Mouse (Mus musculus): ENCODE measurements around the gene Gm20431. TPM values are rescaled to one million over a fixed set of nuclear protein-coding genes. Genes with fewer than 3 reads are reported as not detected.
"Not testable (repeated sequence)": the region's sequence is repeated elsewhere in the genome, so short reads cannot be mapped to it uniquely, and the experiment has no call there.

Gene Gm20431
- polyA plus RNA-seq, 1 experiment from 2014 or later, result 6.1 TPM

DNA sequence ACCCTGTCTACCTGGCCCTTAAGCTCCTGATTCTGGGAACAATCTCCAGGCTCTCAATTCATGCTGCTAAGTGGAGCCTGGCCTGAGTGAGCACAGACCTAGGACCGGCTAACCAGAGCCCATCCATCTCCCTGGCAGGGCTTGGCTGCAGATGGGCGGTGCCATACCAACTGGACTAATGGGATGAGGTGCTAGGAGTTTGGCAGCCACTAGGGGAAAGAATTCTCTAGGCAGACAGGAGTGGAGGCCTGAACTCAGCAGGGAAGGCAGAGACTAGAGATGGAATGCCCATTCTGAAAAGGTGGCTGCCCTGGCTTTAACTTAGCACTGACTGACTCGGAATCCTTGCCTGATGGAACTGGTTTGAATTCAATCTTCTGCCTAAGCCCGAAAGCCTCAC is 14.9 kb downstream of the Gm20431 start:
- H3K9me3 ChIP-seq (ENCODE audit: control insufficient read depth, low read length), result no peaks in the 10 kb centered on the region
- 68% methylated on average over 4 of the region's 4 CpGs for WGBS
- H3K4me1 ChIP-seq (ENCODE audit: control insufficient read depth, insufficient read depth, low read length), result no peaks in the 10 kb centered on the region
- no peak overlapping the region for H3K27ac ChIP-seq (ENCODE audit: low read depth, low read length)
- ATAC-seq (ENCODE audit: low FRiP score, low TSS enrichment), result no peak
- no peaks in the 10 kb centered on the region for H3K27me3 ChIP-seq (ENCODE audit: control insufficient read depth, insufficient read depth, low read length)
- no peak overlapping the region for H3K4me3 ChIP-seq (ENCODE audit: low read length)
- H3K9ac ChIP-seq (ENCODE audit: low read depth, low read length), result no peak overlapping the region
- H3K4me2 ChIP-seq (replicated peaks; ENCODE audit: low read depth, low read length), result no peak overlapping the region
- H3K36me3 ChIP-seq (ENCODE audit: control insufficient read depth, insufficient read depth, low read length), result peaks cover 39% of the 10 kb centered on the region

DNA sequence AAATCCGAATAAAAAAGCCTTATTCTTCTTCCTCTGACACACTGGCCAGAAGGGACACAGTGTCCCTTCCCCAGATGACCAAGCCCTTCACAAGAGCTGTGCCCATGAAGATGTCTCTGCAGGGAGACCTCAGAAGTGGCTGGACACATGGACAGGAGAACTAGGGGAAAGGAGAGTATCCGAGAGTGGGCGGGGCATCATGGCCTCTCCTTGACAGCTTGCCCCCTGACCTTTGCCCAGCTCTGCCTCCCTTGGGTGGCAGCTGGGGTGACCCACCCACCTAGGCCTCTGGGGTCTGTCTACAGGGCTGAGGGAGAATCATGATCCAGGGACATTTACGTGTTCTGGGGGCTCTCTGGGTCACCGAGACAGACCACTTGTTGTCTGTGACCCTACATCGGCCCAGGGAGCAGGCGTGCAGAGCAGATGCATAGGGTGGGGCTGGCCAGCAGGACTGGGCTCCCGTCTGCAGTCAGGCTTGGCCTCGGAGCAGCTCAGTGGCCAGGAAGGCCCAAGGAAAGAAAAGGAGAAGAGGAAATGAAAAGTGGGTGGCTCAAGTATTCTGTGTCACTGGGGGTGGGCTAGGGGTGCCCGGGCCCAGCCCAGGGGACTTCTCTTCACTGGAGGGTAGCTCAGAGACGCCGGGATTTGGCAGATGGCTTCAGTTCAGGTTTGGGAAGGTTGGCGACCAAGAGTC is 17.8 kb downstream of the Gm20431 start:
- not testable (repeated sequence) for H3K4me3 ChIP-seq (ENCODE audit: low read length); H3K27me3 ChIP-seq (ENCODE audit: control insufficient read depth, insufficient read depth, low read length); H3K4me2 ChIP-seq (replicated peaks; ENCODE audit: low read depth, low read length); H3K27ac ChIP-seq (ENCODE audit: low read depth, low read length); H3K9me3 ChIP-seq (ENCODE audit: control insufficient read depth, low read length); ATAC-seq (ENCODE audit: low FRiP score, low TSS enrichment); H3K9ac ChIP-seq (ENCODE audit: low read depth, low read length); H3K4me1 ChIP-seq (ENCODE audit: control insufficient read depth, insufficient read depth, low read length)
- peaks cover 29% of the 10 kb centered on the region for H3K36me3 ChIP-seq (ENCODE audit: control insufficient read depth, insufficient read depth, low read length)
- WGBS, result 81% methylated on average over 13 of the region's 13 CpGs

DNA sequence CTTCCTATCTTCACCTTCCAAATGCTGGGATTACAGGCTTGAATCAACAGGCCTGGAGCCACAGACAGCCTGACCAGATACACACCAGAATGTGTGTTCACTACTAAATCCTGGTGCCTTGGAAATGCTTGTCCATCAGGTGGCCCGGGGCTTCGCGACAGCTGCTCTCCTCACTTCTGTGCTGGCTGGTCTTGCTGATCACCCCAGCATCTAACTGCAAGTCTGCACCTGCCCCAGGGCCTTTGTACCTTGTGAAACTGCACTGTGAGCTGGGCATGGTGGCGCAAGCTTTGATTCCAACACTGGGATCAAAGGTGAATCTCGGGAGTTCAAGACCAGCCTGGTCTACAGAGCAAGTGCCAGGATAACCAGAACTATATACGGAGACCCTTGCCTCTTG is 19.1 kb downstream of the Gm20431 start:
- ATAC-seq (ENCODE audit: low FRiP score, low TSS enrichment), result no peak
- Histone ChIP-seq H3K9me3 (ENCODE audit: control insufficient read depth, low read length) (no peaks in the 10 kb centered on the region), H3K27ac (ENCODE audit: low read depth, low read length) (no peak overlapping the region), H3K27me3 (ENCODE audit: control insufficient read depth, insufficient read depth, low read length) (no peaks in the 10 kb centered on the region), H3K4me3 (ENCODE audit: low read length) (no peak overlapping the region), H3K4me2 (replicated peaks; ENCODE audit: low read depth, low read length) (no peak overlapping the region), H3K4me1 (ENCODE audit: control insufficient read depth, insufficient read depth, low read length) (no peaks in the 10 kb centered on the region), H3K9ac (ENCODE audit: low read depth, low read length) (no peak overlapping the region), H3K36me3 (ENCODE audit: control insufficient read depth, insufficient read depth, low read length) (peaks cover 24% of the 10 kb centered on the region)
- 89% methylated on average over 6 of the region's 6 CpGs for WGBS

DNA sequence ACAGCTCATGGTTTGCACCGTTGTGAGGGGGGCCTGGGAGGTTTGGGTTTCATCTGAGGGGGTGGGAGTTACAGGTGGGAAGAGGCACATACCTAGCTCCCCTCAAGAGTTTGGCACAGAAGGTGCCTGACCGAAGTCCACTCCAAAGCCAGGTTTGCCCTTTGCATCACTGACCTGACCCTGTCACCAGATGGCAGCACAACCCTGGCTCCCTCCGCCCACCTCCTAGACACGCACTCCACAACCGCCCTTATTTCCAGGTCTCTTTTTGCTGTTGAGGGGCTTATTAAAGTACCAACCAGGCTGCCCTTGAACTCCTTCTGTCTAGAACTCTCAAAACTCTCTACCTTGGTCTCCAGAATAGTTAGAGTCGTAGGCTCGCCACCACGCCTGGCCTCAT is 20.0 kb downstream of the Gm20431 start:
- H3K36me3 ChIP-seq (ENCODE audit: control insufficient read depth, insufficient read depth, low read length), result peaks cover 24% of the 10 kb centered on the region
- no peak overlapping the region for H3K4me3 ChIP-seq (ENCODE audit: low read length)
- no peak overlapping the region for H3K4me2 ChIP-seq (replicated peaks; ENCODE audit: low read depth, low read length)
- no peaks in the 10 kb centered on the region for H3K9me3 ChIP-seq (ENCODE audit: control insufficient read depth, low read length)
- ATAC-seq (ENCODE audit: low FRiP score, low TSS enrichment), result no peak
- no peak overlapping the region for H3K27ac ChIP-seq (ENCODE audit: low read depth, low read length)
- no peaks in the 10 kb centered on the region for H3K27me3 ChIP-seq (ENCODE audit: control insufficient read depth, insufficient read depth, low read length)
- H3K4me1 ChIP-seq (ENCODE audit: control insufficient read depth, insufficient read depth, low read length), result no peaks in the 10 kb centered on the region
- WGBS, result 47% methylated on average over 8 of the region's 8 CpGs
- H3K9ac ChIP-seq (ENCODE audit: low read depth, low read length), result no peak overlapping the region

DNA sequence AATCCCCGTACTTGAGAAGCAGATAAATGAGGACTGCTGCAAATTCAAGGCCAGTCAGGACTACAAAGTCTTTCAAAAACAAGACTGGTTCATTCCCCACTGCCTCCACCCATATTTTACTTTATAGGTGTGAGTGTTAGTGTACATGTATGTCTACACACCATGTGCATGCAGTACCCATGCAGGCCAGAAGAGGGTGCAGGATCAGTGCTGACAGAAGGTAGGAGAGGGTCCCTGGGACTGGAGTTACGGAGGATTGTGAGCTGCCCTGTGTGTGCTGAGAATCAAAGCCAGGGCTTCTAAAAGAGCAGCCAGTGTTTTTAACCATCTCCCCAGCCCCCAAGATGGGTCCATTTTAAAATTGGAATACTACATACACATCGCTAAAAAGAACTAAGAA is 21.0 kb downstream of the Gm20431 start:
- no peaks in the 10 kb centered on the region for H3K9me3 ChIP-seq (ENCODE audit: control insufficient read depth, low read length)
- no peak for ATAC-seq (ENCODE audit: low FRiP score, low TSS enrichment)
- no peak overlapping the region for H3K4me2 ChIP-seq (replicated peaks; ENCODE audit: low read depth, low read length)
- peaks cover 15% of the 10 kb centered on the region; the same call in 1 of the 2 replicates for H3K36me3 ChIP-seq (ENCODE audit: control insufficient read depth, insufficient read depth, low read length)
- no peak overlapping the region for H3K4me3 ChIP-seq (ENCODE audit: low read length)
- WGBS, result 81% methylated on average over 3 of the region's 3 CpGs
- H3K9ac ChIP-seq (ENCODE audit: low read depth, low read length), result no peak overlapping the region
- no peaks in the 10 kb centered on the region for H3K4me1 ChIP-seq (ENCODE audit: control insufficient read depth, insufficient read depth, low read length)
- no peak overlapping the region for H3K27ac ChIP-seq (ENCODE audit: low read depth, low read length)
- no peaks in the 10 kb centered on the region for H3K27me3 ChIP-seq (ENCODE audit: control insufficient read depth, insufficient read depth, low read length)

DNA sequence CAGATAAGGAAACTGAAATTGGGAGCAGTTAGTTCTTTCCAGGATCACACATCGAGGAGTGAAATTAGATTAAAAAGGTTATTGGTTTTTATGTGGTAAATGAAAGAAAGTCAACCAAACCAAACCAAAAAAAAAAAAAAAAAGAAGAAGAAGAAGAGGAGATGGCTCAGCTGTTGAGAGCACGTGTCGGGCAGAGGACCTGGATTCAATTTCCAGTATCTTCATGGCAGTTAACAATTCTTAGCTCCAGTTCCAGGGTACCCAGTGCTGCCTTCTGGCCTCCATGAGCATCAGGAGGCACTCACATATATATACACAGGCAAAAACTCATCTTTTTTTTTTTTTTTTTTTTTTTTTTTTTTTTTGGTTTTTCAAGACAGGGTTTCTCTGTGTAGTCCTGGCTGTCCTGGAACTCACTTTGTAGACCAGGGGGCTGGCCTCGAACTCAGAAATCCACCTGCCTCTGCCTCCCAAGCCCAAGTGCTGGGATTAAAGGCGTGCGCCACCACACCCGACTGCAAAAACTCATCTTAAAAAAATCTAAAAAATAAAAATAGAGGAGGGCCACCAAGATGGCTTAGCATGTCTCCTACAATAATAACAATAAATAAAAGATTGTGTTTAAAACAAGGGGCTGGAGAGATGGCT is 26.3 kb downstream of the Gm20431 start:
- peaks cover 14% of the 10 kb centered on the region for H3K4me1 ChIP-seq (ENCODE audit: control insufficient read depth, insufficient read depth, low read length)
- peak overlapping the region; percentile 20; the same call in 1 of the 2 replicates for H3K4me3 ChIP-seq (ENCODE audit: low read length)
- H3K9me3 ChIP-seq (ENCODE audit: control insufficient read depth, low read length), result no peaks in the 10 kb centered on the region
- H3K27me3 ChIP-seq (ENCODE audit: control insufficient read depth, insufficient read depth, low read length), result no peaks in the 10 kb centered on the region
- H3K9ac ChIP-seq (ENCODE audit: low read depth, low read length), result no peak overlapping the region
- peak overlapping the region; percentile 37 for H3K4me2 ChIP-seq (replicated peaks; ENCODE audit: low read depth, low read length)
- no peak for ATAC-seq (ENCODE audit: low FRiP score, low TSS enrichment)
- H3K27ac ChIP-seq (ENCODE audit: low read depth, low read length), result no peak overlapping the region
- no peaks in the 10 kb centered on the region for H3K36me3 ChIP-seq (ENCODE audit: control insufficient read depth, insufficient read depth, low read length)
- 75% methylated on average over 7 of the region's 7 CpGs for WGBS

DNA sequence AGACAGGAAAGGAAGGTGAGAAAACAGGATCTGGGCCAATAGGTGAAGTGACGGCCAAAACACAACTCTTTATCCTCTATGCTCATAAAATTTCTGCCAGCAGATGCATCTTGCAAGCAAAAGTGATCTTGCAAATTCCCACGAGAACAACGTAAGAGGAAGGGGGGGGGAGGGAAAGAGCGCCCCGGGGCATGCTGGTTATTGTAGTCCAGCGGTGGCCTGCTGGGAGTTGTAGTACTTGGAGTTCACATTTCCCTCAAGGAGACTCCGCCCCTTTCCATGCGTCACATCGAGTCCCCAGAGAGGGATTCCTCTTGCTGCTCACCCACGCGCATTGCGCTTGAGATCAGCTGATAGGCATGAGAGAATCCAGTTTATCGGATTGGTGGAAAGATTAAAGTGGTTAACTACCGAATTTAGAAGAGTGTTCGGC is 26.9 kb downstream of the Gm20431 start:
- peak overlapping the region; percentile 36; the same call in 1 of the 2 replicates for H3K9ac ChIP-seq (ENCODE audit: low read depth, low read length)
- no peaks in the 10 kb centered on the region for H3K36me3 ChIP-seq (ENCODE audit: control insufficient read depth, insufficient read depth, low read length)
- H3K27ac ChIP-seq (ENCODE audit: low read depth, low read length), result no peak overlapping the region
- H3K4me3 ChIP-seq (ENCODE audit: low read length), result peak overlapping the region; percentile 20
- H3K27me3 ChIP-seq (ENCODE audit: control insufficient read depth, insufficient read depth, low read length), result no peaks in the 10 kb centered on the region
- H3K4me2 ChIP-seq (replicated peaks; ENCODE audit: low read depth, low read length), result peak overlapping the region; percentile 37
- ATAC-seq (ENCODE audit: low FRiP score, low TSS enrichment), result peak; percentile 74
- 0% methylated on average over 15 of the region's 15 CpGs for WGBS
- H3K4me1 ChIP-seq (ENCODE audit: control insufficient read depth, insufficient read depth, low read length), result peaks cover 20% of the 10 kb centered on the region
- no peaks in the 10 kb centered on the region for H3K9me3 ChIP-seq (ENCODE audit: control insufficient read depth, low read length)

DNA sequence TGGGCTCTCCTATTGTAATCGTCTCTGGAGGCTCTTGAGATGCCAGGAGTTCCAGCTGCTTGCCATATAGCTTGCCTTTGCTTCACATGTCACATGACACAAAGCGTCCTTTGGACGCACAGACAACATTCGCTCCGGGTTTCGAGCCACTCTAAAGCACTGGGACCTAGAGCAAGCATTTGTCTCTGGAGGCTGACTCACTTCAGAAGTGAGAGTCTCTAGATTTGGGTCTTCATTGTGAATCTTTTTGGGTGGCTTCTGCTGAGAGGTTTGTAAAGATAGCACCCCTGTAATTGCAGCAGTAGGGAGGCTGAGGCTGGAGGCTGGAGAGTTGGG is 27.8 kb downstream of the Gm20431 start:
- no peak overlapping the region for H3K9ac ChIP-seq (ENCODE audit: low read depth, low read length)
- H3K4me3 ChIP-seq (ENCODE audit: low read length), result no peak overlapping the region
- peaks cover 29% of the 10 kb centered on the region for H3K4me1 ChIP-seq (ENCODE audit: control insufficient read depth, insufficient read depth, low read length)
- ATAC-seq (ENCODE audit: low FRiP score, low TSS enrichment), result no peak
- H3K27me3 ChIP-seq (ENCODE audit: control insufficient read depth, insufficient read depth, low read length), result no peaks in the 10 kb centered on the region
- WGBS, result 90% methylated on average over 6 of the region's 6 CpGs
- no peaks in the 10 kb centered on the region for H3K9me3 ChIP-seq (ENCODE audit: control insufficient read depth, low read length)
- H3K4me2 ChIP-seq (replicated peaks; ENCODE audit: low read depth, low read length), result no peak overlapping the region
- H3K36me3 ChIP-seq (ENCODE audit: control insufficient read depth, insufficient read depth, low read length), result peaks cover 4% of the 10 kb centered on the region
- no peak overlapping the region for H3K27ac ChIP-seq (ENCODE audit: low read depth, low read length)

DNA sequence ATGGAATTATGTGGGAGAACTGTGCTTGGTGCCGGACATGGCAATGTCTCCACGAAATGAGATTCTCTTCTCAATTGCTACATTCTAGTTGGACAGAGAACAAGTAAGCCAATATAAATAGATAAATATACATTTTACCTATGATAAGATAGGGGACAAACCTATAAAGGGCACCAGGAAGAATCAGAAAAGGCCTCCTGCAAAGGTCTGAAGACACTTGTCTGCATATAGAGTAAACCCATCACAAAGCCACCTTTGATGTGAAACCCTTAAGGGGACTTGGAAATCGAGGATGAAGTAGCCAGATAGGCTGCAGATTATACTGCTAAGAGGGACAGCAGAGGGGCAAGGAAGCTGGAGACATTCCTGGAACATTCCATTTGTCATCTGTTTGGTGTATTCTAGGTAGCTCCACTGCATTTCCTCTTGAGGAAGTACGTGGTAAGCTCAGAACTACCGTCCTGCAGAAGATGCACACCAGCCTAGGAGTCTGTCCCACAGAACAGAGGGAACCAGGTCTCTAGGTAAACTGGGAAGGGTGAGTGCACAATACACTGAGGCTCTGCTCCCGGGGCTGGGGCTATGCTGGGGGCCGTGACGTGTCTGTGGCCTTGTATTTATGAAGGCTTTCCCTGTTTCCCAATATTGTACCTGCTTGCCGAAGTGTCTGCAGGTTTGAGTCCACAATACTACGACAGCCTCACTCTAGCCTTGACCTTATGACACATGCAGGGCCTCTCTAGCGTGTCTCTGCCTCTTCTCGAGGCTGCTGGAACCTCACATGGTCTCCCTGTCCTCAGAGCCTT is 28.4 kb downstream of the Gm20431 start:
- peak overlapping the region; percentile 96 for H3K9ac ChIP-seq (ENCODE audit: low read depth, low read length)
- H3K27ac ChIP-seq (ENCODE audit: low read depth, low read length), result peak overlapping the region; percentile 88
- ATAC-seq (ENCODE audit: low FRiP score, low TSS enrichment), result no peak
- peak overlapping the region; percentile 88 for H3K4me2 ChIP-seq (replicated peaks; ENCODE audit: low read depth, low read length)
- H3K4me3 ChIP-seq (ENCODE audit: low read length), result peak overlapping the region; percentile 92; the same call in 1 of the 2 replicates
- WGBS, result 84% methylated on average over 12 of the region's 12 CpGs
- no peaks in the 10 kb centered on the region for H3K27me3 ChIP-seq (ENCODE audit: control insufficient read depth, insufficient read depth, low read length)
- peaks cover 7% of the 10 kb centered on the region for H3K36me3 ChIP-seq (ENCODE audit: control insufficient read depth, insufficient read depth, low read length)
- no peaks in the 10 kb centered on the region for H3K9me3 ChIP-seq (ENCODE audit: control insufficient read depth, low read length)
- H3K4me1 ChIP-seq (ENCODE audit: control insufficient read depth, insufficient read depth, low read length), result peaks cover 29% of the 10 kb centered on the region

All from kidney, embryonic 14.5 days (tissue).